ENCODE assay signal across 8 mouse cellular contexts in genomic region chr19:46308303-46308702, GRCm38 (mm10). TPM values are rescaled to one million over a fixed set of nuclear protein-coding genes. Genes with fewer than 3 reads are reported as not detected.
A peak's percentile ranks its signal among the peaks of the same experiment; 100 is the strongest.
DNase-seq lines count a peak whose midpoint lies in the region; ATAC-seq lines count a peak whose summit lies in the region.

No protein-coding gene starts in this region.

- H3K9ac ChIP-seq in heart, embryonic 15.5 days, result no peak overlapping the region
- no peak overlapping the region for H3K9ac ChIP-seq in limb, embryonic 12.5 days (replicated peaks)
- peak overlapping the region; percentile 72 for H3K9ac ChIP-seq in stomach, embryonic 16.5 days (ENCODE audit: low read length)

- no peak for DNase-seq in heart, postnatal 14 days
- peak; percentile 8 for DNase-seq in urinary bladder, postnatal 10 days (ENCODE audit: low spot score)
- no peak for DNase-seq in urinary bladder, postnatal 14 days (ENCODE audit: low spot score)
- DNase-seq in MN1 (ENCODE audit: low spot score), result no peak

- no peak overlapping the region for H3K27ac ChIP-seq in heart, embryonic 15.5 days
- no peak overlapping the region for H3K27ac ChIP-seq in limb, embryonic 12.5 days
- no peak overlapping the region for H3K27ac ChIP-seq in stomach, embryonic 16.5 days (ENCODE audit: low read length)

- peaks cover 28% of the 10 kb centered on the region for H3K4me1 ChIP-seq in heart, embryonic 15.5 days (replicated peaks)
- peaks cover 19% of the 10 kb centered on the region for H3K4me1 ChIP-seq in limb, embryonic 12.5 days (replicated peaks)
- H3K4me1 ChIP-seq in stomach, embryonic 16.5 days (ENCODE audit: control insufficient read depth, insufficient read depth, low read length), result peaks cover 18% of the 10 kb centered on the region

- intact Hi-C loops in heart, postnatal 14 days (cut with DNase I), result loop anchor here (10.0 kb wide), 1 partner anchor 136 kb away; no protein-coding TSS in a partner anchor

- 71% methylated on average over 16 of the region's 16 CpGs for WGBS in heart, embryonic 15.5 days
- 55% methylated on average over 16 of the region's 16 CpGs for WGBS in limb, embryonic 12.5 days
- 78% methylated on average over 16 of the region's 16 CpGs for WGBS in stomach, embryonic 16.5 days

- no peak for ATAC-seq in heart, embryonic 15.5 days (replicated peaks; ENCODE audit: insufficient number of reproducible peaks, insufficient read depth, low FRiP score, low read depth)
- no peak for ATAC-seq in limb, embryonic 12.5 days (ENCODE audit: insufficient number of reproducible peaks, insufficient read depth, low FRiP score, low TSS enrichment, low read depth)
- ATAC-seq in stomach, embryonic 16.5 days (ENCODE audit: insufficient read depth, low FRiP score), result no peak
- no peak for ATAC-seq in erythroid progenitor cell, adult 5-6 weeks (replicated peaks; ENCODE audit: low FRiP score, poor library complexity, severe bottlenecking)

- peaks cover 44% of the 10 kb centered on the region for H3K36me3 ChIP-seq in heart, embryonic 15.5 days
- H3K36me3 ChIP-seq in limb, embryonic 12.5 days, result peaks cover 34% of the 10 kb centered on the region
- peaks cover 12% of the 10 kb centered on the region; the same call in 1 of the 2 replicates for H3K36me3 ChIP-seq in stomach, embryonic 16.5 days (ENCODE audit: control insufficient read depth, insufficient read depth, low read length)

- H3K4me2 ChIP-seq in heart, embryonic 15.5 days, result peak overlapping the region; percentile 80
- H3K4me2 ChIP-seq in limb, embryonic 12.5 days, result peak overlapping the region; percentile 70
- peak overlapping the region; percentile 80; the same call in 1 of the 2 replicates for H3K4me2 ChIP-seq in stomach, embryonic 16.5 days (ENCODE audit: low read depth, low read length)

- no peaks in the 10 kb centered on the region for H3K9me3 ChIP-seq in heart, embryonic 15.5 days (replicated peaks)
- no peaks in the 10 kb centered on the region for H3K9me3 ChIP-seq in limb, embryonic 12.5 days
- H3K9me3 ChIP-seq in stomach, embryonic 16.5 days (replicated peaks; ENCODE audit: control insufficient read depth, low read length), result no peaks in the 10 kb centered on the region

- peaks cover 37% of the 10 kb centered on the region for H3K27me3 ChIP-seq in heart, embryonic 15.5 days
- peaks cover 53% of the 10 kb centered on the region for H3K27me3 ChIP-seq in limb, embryonic 12.5 days
- H3K27me3 ChIP-seq in stomach, embryonic 16.5 days (ENCODE audit: control insufficient read depth, insufficient read depth, low read length), result no peaks in the 10 kb centered on the region

- peak overlapping the region; percentile 43 for H3K4me3 ChIP-seq in heart, embryonic 15.5 days
- H3K4me3 ChIP-seq in limb, embryonic 12.5 days (replicated peaks), result peak overlapping the region; percentile 33
- H3K4me3 ChIP-seq in stomach, embryonic 16.5 days (replicated peaks; ENCODE audit: low read length), result no peak overlapping the region

RNA-seq across cellular contexts. Expression of gene Nfkb2, which starts 4.2 kb away (rescaled TPM):
- 7.7 and 13.5 TPM in 2 replicates for polyA plus RNA-seq in heart, embryonic 15.5 days (2015; fragmentation: Nextera tagmentation; extraction: Ambion mirVana)
- 10 to 100 TPM; 15.5 to 16.6 TPM for total RNA-seq in heart, postnatal 14 days (2021)
- polyA plus RNA-seq in limb, embryonic 12.5 days (2016; fragmentation: Nextera tagmentation; extraction: Ambion mirVana), result 8.5 and 9.5 TPM in 2 replicates
- polyA plus RNA-seq in stomach, embryonic 16.5 days (2015; fragmentation: Nextera tagmentation; extraction: Ambion mirVana), result 10.2 and 10.4 TPM in 2 replicates
- 1.1 and 1.7 TPM in 2 replicates for total RNA-seq in erythroid progenitor cell, adult 5-6 weeks (2015; ENCODE audit: low replicate concordance)
- 1.2 and 1.9 TPM in 2 replicates for total RNA-seq in erythroid progenitor cell, adult 5-6 weeks (2017; ENCODE audit: low replicate concordance)

RNA-seq across cellular contexts. Expression of gene Psd, which starts 18.7 kb away (rescaled TPM):
- 4.5 and 6.8 TPM in 2 replicates for polyA plus RNA-seq in heart, embryonic 15.5 days (2015; fragmentation: Nextera tagmentation; extraction: Ambion mirVana)
- 1 to 10 TPM; 1.7 to 1.9 TPM for total RNA-seq in heart, postnatal 14 days (2021)
- 2.8 and 3.0 TPM in 2 replicates for polyA plus RNA-seq in limb, embryonic 12.5 days (2016; fragmentation: Nextera tagmentation; extraction: Ambion mirVana)
- polyA plus RNA-seq in stomach, embryonic 16.5 days (2015; fragmentation: Nextera tagmentation; extraction: Ambion mirVana), result 22.1 and 23.0 TPM in 2 replicates
- total RNA-seq in erythroid progenitor cell, adult 5-6 weeks (2015; ENCODE audit: low replicate concordance), result not detected in 2 replicates
- total RNA-seq in erythroid progenitor cell, adult 5-6 weeks (2017; ENCODE audit: low replicate concordance), result 2.8 TPM in 1 of 2 replicates, not detected in the other

RNA-seq across cellular contexts. Expression of gene Fbxl15, which starts 19.7 kb away (rescaled TPM):
- 10.5 and 11.4 TPM in 2 replicates for polyA plus RNA-seq in heart, embryonic 15.5 days (2015; fragmentation: Nextera tagmentation; extraction: Ambion mirVana)
- 1 to 10 TPM; 5.5 to 6.9 TPM for total RNA-seq in heart, postnatal 14 days (2021)
- polyA plus RNA-seq in limb, embryonic 12.5 days (2016; fragmentation: Nextera tagmentation; extraction: Ambion mirVana), result 14.3 and 14.4 TPM in 2 replicates
- 14.1 and 16.0 TPM in 2 replicates for polyA plus RNA-seq in stomach, embryonic 16.5 days (2015; fragmentation: Nextera tagmentation; extraction: Ambion mirVana)
- total RNA-seq in erythroid progenitor cell, adult 5-6 weeks (2015; ENCODE audit: low replicate concordance), result not detected in 2 replicates
- total RNA-seq in erythroid progenitor cell, adult 5-6 weeks (2017; ENCODE audit: low replicate concordance), result 2.2 TPM in 1 of 2 replicates, not detected in the other

RNA-seq across cellular contexts. Expression of gene Cuedc2, which starts 30.2 kb away (rescaled TPM):
- 118 and 139 TPM in 2 replicates for polyA plus RNA-seq in heart, embryonic 15.5 days (2015; fragmentation: Nextera tagmentation; extraction: Ambion mirVana)
- total RNA-seq in heart, postnatal 14 days (2021), result 10 to 100 TPM; 88.0 to 89.6 TPM
- polyA plus RNA-seq in limb, embryonic 12.5 days (2016; fragmentation: Nextera tagmentation; extraction: Ambion mirVana), result 165 and 176 TPM in 2 replicates
- 131 and 133 TPM in 2 replicates for polyA plus RNA-seq in stomach, embryonic 16.5 days (2015; fragmentation: Nextera tagmentation; extraction: Ambion mirVana)
- 8.4 and 16.2 TPM in 2 replicates for total RNA-seq in erythroid progenitor cell, adult 5-6 weeks (2015; ENCODE audit: low replicate concordance)
- 42.4 and 50.7 TPM in 2 replicates for total RNA-seq in erythroid progenitor cell, adult 5-6 weeks (2017; ENCODE audit: low replicate concordance)

RNA-seq across cellular contexts. Expression of gene Mfsd13a, which starts 32.6 kb away (rescaled TPM):
- polyA plus RNA-seq in heart, embryonic 15.5 days (2015; fragmentation: Nextera tagmentation; extraction: Ambion mirVana), result 4.1 and 7.5 TPM in 2 replicates
- total RNA-seq in heart, postnatal 14 days (2021), result 1 to 10 TPM; 2.9 to 3.6 TPM
- polyA plus RNA-seq in limb, embryonic 12.5 days (2016; fragmentation: Nextera tagmentation; extraction: Ambion mirVana), result 3.8 and 4.4 TPM in 2 replicates
- 13.8 and 16.8 TPM in 2 replicates for polyA plus RNA-seq in stomach, embryonic 16.5 days (2015; fragmentation: Nextera tagmentation; extraction: Ambion mirVana)
- total RNA-seq in erythroid progenitor cell, adult 5-6 weeks (2015; ENCODE audit: low replicate concordance), result 4.6 and 6.1 TPM in 2 replicates
- 1.4 and 6.2 TPM in 2 replicates for total RNA-seq in erythroid progenitor cell, adult 5-6 weeks (2017; ENCODE audit: low replicate concordance)
